Mouse (Mus musculus): ENCODE data around the gene Nus1.

GRCm38 (mm10) chr10:52417299-52417997 is at the start of gene Nus1:
- TF ChIP-seq CTCF (IDR thresholded peaks at IDR 0.05; ENCODE audit: borderline replicate concordance, insufficient read depth, low read length) (peak; percentile 82), POLR2A (IDR thresholded peaks at IDR 0.05; ENCODE audit: low read depth, low read length) (peak; percentile 64)

Data from embryonic fibroblast, embryonic 13.5 days (primary cell).